Comparison of ENCODE assay signal across 16 mouse cellular contexts in genomic region chr7:80653971-80654370, GRCm38 (mm10). TPM values are rescaled to one million over a fixed set of nuclear protein-coding genes. Genes with fewer than 3 reads are reported as not detected.
DNase-seq lines count a peak whose midpoint lies in the region; ATAC-seq and TF ChIP-seq lines count a peak whose summit lies in the region.
"Had no signal": no experiment of that assay in that cellular context is flagged by ENCODE, and none has a peak within 500 bp of the region (broad histone marks: within the 10 kb centered on the region; RNA-seq: fewer than 3 reads in every experiment).

No protein-coding gene starts in this region.

- no peaks in the 10 kb centered on the region for H3K36me3 ChIP-seq in forebrain, embryonic 13.5 days (ENCODE audit: poor library complexity, severe bottlenecking)
- no peaks in the 10 kb centered on the region for H3K36me3 ChIP-seq in forebrain, embryonic 12.5 days (replicated peaks)
- H3K36me3 ChIP-seq in heart, embryonic 14.5 days (ENCODE audit: control insufficient read depth, insufficient read depth, low read length): no peaks in the 10 kb centered on the region
- no peaks in the 10 kb centered on the region for H3K36me3 ChIP-seq in liver, postnatal 0 days (replicated peaks; ENCODE audit: insufficient read depth, low read length)
- no peaks in the 10 kb centered on the region for H3K36me3 ChIP-seq in liver, embryonic 11.5 days (ENCODE audit: control insufficient read depth, insufficient read depth, low read length)
- H3K36me3 ChIP-seq in kidney, embryonic 15.5 days: no peaks in the 10 kb centered on the region; the same call in 1 of the 2 replicates

- H3K4me3 ChIP-seq in forebrain, embryonic 13.5 days: no peak overlapping the region
- H3K4me3 ChIP-seq in forebrain, embryonic 12.5 days (replicated peaks): no peak overlapping the region
- no peak overlapping the region for H3K4me3 ChIP-seq in heart, embryonic 14.5 days (ENCODE audit: control insufficient read depth in 1 of 2, insufficient read depth in 1 of 2, low read depth in 1 of 2, low read length in 2 of 2)
- H3K4me3 ChIP-seq in liver, postnatal 0 days (ENCODE audit: low read depth, low read length): no peak overlapping the region
- H3K4me3 ChIP-seq in liver, embryonic 11.5 days (ENCODE audit: low read depth, low read length): no peak overlapping the region
- H3K4me3 ChIP-seq in kidney, embryonic 15.5 days (replicated peaks): no peak overlapping the region
- H3K4me3 ChIP-seq: erythroblast, embryonic 14.5 days; limb, embryonic 13.5 days had no signal

- 95% methylated on average over 7 of the region's 7 CpGs for WGBS in forebrain, embryonic 13.5 days
- WGBS in forebrain, embryonic 12.5 days: 88% methylated on average over 7 of the region's 7 CpGs
- WGBS in heart, embryonic 14.5 days: 81% methylated on average over 7 of the region's 7 CpGs
- WGBS in liver, postnatal 0 days (ENCODE audit: insufficient replicate concordance): 74% methylated on average over 7 of the region's 7 CpGs
- WGBS in liver, embryonic 11.5 days: 90% methylated on average over 7 of the region's 7 CpGs
- 82% methylated on average over 7 of the region's 7 CpGs for whole genome bisulfite sequencing in kidney, embryonic 15.5 days

- no peaks in the 10 kb centered on the region for H3K9me3 ChIP-seq in forebrain, embryonic 13.5 days (replicated peaks)
- H3K9me3 ChIP-seq in forebrain, embryonic 12.5 days: no peaks in the 10 kb centered on the region
- H3K9me3 ChIP-seq in heart, embryonic 14.5 days (ENCODE audit: control insufficient read depth, low read length): no peaks in the 10 kb centered on the region
- no peaks in the 10 kb centered on the region for H3K9me3 ChIP-seq in liver, postnatal 0 days (ENCODE audit: low read length)
- H3K9me3 ChIP-seq in liver, embryonic 11.5 days (ENCODE audit: control insufficient read depth, low read length): no peaks in the 10 kb centered on the region
- no peaks in the 10 kb centered on the region for H3K9me3 ChIP-seq in kidney, embryonic 15.5 days (replicated peaks)
- H3K9me3 ChIP-seq: limb, embryonic 13.5 days had no signal

- no peak overlapping the region for H3K9ac ChIP-seq in forebrain, embryonic 13.5 days
- H3K9ac ChIP-seq in forebrain, embryonic 12.5 days: no peak overlapping the region
- H3K9ac ChIP-seq in heart, embryonic 14.5 days (ENCODE audit: low read length): peak overlapping the region; percentile 45; the same call in 1 of the 2 replicates
- H3K9ac ChIP-seq in liver, postnatal 0 days (replicated peaks): no peak overlapping the region
- H3K9ac ChIP-seq in liver, embryonic 11.5 days (ENCODE audit: low read depth, low read length): no peak overlapping the region
- no peak overlapping the region for H3K9ac ChIP-seq in kidney, embryonic 15.5 days
- H3K9ac ChIP-seq: limb, embryonic 13.5 days had no signal

- intact Hi-C loops in heart, postnatal 25 days (cut with DNase I): no loop called here

- peak overlapping the region; percentile 19; the same call in 1 of the 2 replicates for H3K27ac ChIP-seq in forebrain, embryonic 13.5 days
- H3K27ac ChIP-seq in forebrain, embryonic 12.5 days: no peak overlapping the region
- peak overlapping the region in 1 of 2 experiments; percentile 66; a peak in 1 of 4 replicates for H3K27ac ChIP-seq in heart, embryonic 14.5 days (replicated peaks in 1 of 2; ENCODE audit: control insufficient read depth in 1 of 2, insufficient read depth in 1 of 2, low read depth in 2 of 2, low read length in 2 of 2)
- H3K27ac ChIP-seq in liver, postnatal 0 days (ENCODE audit: low read depth): peak overlapping the region; percentile 48; the same call in 1 of the 2 replicates
- H3K27ac ChIP-seq in liver, embryonic 11.5 days (ENCODE audit: low read depth, low read length): no peak overlapping the region
- H3K27ac ChIP-seq in kidney, embryonic 15.5 days: no peak overlapping the region
- H3K27ac ChIP-seq: limb, embryonic 13.5 days had no signal

- peaks cover 52% of the 10 kb centered on the region for H3K4me1 ChIP-seq in forebrain, embryonic 13.5 days
- H3K4me1 ChIP-seq in forebrain, embryonic 12.5 days: peaks cover 37% of the 10 kb centered on the region
- peaks cover 36 to 63% of the 10 kb centered on the region in 2 experiments for H3K4me1 ChIP-seq in heart, embryonic 14.5 days (ENCODE audit: control insufficient read depth in 2 of 2, insufficient read depth in 2 of 2, low read length in 2 of 2)
- H3K4me1 ChIP-seq in liver, postnatal 0 days (ENCODE audit: insufficient read depth): peaks cover 31% of the 10 kb centered on the region
- peaks cover 5% of the 10 kb centered on the region; the same call in 1 of the 2 replicates for H3K4me1 ChIP-seq in liver, embryonic 11.5 days (replicated peaks; ENCODE audit: control insufficient read depth, insufficient read depth, low read length)
- H3K4me1 ChIP-seq in kidney, embryonic 15.5 days: peaks cover 20% of the 10 kb centered on the region

- no peak overlapping the region for H3K4me2 ChIP-seq in forebrain, embryonic 13.5 days
- H3K4me2 ChIP-seq in forebrain, embryonic 12.5 days: no peak overlapping the region
- no peak overlapping the region for H3K4me2 ChIP-seq in heart, embryonic 14.5 days (ENCODE audit: low read length)
- no peak overlapping the region for H3K4me2 ChIP-seq in liver, postnatal 0 days (ENCODE audit: low read depth, low read length)
- no peak overlapping the region for H3K4me2 ChIP-seq in liver, embryonic 11.5 days
- no peak overlapping the region for H3K4me2 ChIP-seq in kidney, embryonic 15.5 days
- H3K4me2 ChIP-seq: limb, embryonic 13.5 days; midbrain, embryonic 11.5 days had no signal

- no peak for TF ChIP-seq CTCF in liver, postnatal 0 days (IDR thresholded peaks at IDR 0.05; ENCODE audit: low read depth)

- no peaks in the 10 kb centered on the region for H3K27me3 ChIP-seq in forebrain, embryonic 13.5 days
- no peaks in the 10 kb centered on the region for H3K27me3 ChIP-seq in forebrain, embryonic 12.5 days
- H3K27me3 ChIP-seq in heart, embryonic 14.5 days (ENCODE audit: control insufficient read depth, insufficient read depth, low read length): no peaks in the 10 kb centered on the region
- H3K27me3 ChIP-seq in liver, postnatal 0 days (ENCODE audit: insufficient read depth, low read length): no peaks in the 10 kb centered on the region
- no peaks in the 10 kb centered on the region for H3K27me3 ChIP-seq in liver, embryonic 11.5 days (replicated peaks; ENCODE audit: control insufficient read depth, insufficient read depth, low read length)
- H3K27me3 ChIP-seq in kidney, embryonic 15.5 days: no peaks in the 10 kb centered on the region
- H3K27me3 ChIP-seq: limb, embryonic 13.5 days had no signal

- TF ChIP-seq EP300 in liver, postnatal 0 days (IDR thresholded peaks at IDR 0.05; ENCODE audit: low read depth): no peak

- DNase-seq in heart, postnatal 25 days (ENCODE audit: low spot score): no peak
- no peak for DNase-seq in liver, postnatal 0 days
- no peak for DNase-seq in liver, embryonic 11.5 days (ENCODE audit: low spot score)
- DNase-seq: cerebellum, adult 11-12 months; kidney, adult 9 months; lung, postnatal 10 days; right cerebral cortex, postnatal 4 days; thymus, postnatal 36 days had no signal

- no peak for ATAC-seq in forebrain, embryonic 13.5 days
- ATAC-seq in forebrain, embryonic 12.5 days (ENCODE audit: low FRiP score): no peak
- ATAC-seq in heart, embryonic 14.5 days (ENCODE audit: insufficient number of reproducible peaks, insufficient read depth, low FRiP score, low read depth): no peak
- no peak for ATAC-seq in liver, postnatal 0 days
- no peak for ATAC-seq in liver, embryonic 11.5 days (replicated peaks; ENCODE audit: low FRiP score)
- ATAC-seq in neutrophil, adult 5-6 weeks (ENCODE audit: extremely low read depth, insufficient number of reproducible peaks, low FRiP score, poor library complexity, severe bottlenecking): peak; percentile 42; the same call in 1 of the 2 replicates
- ATAC-seq in kidney, embryonic 15.5 days (replicated peaks; ENCODE audit: low FRiP score): no peak

RNA-seq across cellular contexts. Expression of gene Crtc3, which starts 34.7 kb away (rescaled TPM):
- 10.3 and 11.5 TPM in 2 replicates for polyA plus RNA-seq in forebrain, embryonic 13.5 days (2015; fragmentation: Nextera tagmentation; extraction: Ambion mirVana)
- 12.3 and 12.6 TPM in 2 replicates for polyA plus RNA-seq in forebrain, embryonic 12.5 days (2016; fragmentation: Nextera tagmentation; extraction: Ambion mirVana)
- 16.2 and 18.5 TPM in 2 replicates for polyA plus RNA-seq in heart, embryonic 14.5 days (2014; fragmentation: Nextera tagmentation; extraction: Ambion mirVana)
- 10 to 100 TPM; 14.3 to 15.7 TPM for total RNA-seq in heart, postnatal 25 days (2021)
- polyA plus RNA-seq in liver, postnatal 0 days (2015; fragmentation: Nextera tagmentation; extraction: Ambion mirVana): 4.1 and 5.4 TPM in 2 replicates
- 13.1 and 16.6 TPM in 2 replicates for polyA plus RNA-seq in liver, embryonic 11.5 days (2014; fragmentation: Nextera tagmentation; extraction: Ambion mirVana)
- total RNA-seq in neutrophil, adult 5-6 weeks (2017): 34.3 and 36.6 TPM in 2 replicates
- polyA plus RNA-seq in kidney, embryonic 15.5 days (2015; fragmentation: Nextera tagmentation; extraction: Ambion mirVana): 20.6 and 21.9 TPM in 2 replicates

Comparison
In these comparisons a context has a peak if more than half of its experiments do, and no peak if none do; other contexts are left out.
1. H3K27ac ChIP-seq: peak in forebrain, embryonic 13.5 days (single experiment) and liver, postnatal 0 days (single experiment); none in forebrain, embryonic 12.5 days (single experiment), liver, embryonic 11.5 days (single experiment) and kidney, embryonic 15.5 days (single experiment).